7 mouse cellular contexts compared by ENCODE assay signal in the genomic region with DNA sequence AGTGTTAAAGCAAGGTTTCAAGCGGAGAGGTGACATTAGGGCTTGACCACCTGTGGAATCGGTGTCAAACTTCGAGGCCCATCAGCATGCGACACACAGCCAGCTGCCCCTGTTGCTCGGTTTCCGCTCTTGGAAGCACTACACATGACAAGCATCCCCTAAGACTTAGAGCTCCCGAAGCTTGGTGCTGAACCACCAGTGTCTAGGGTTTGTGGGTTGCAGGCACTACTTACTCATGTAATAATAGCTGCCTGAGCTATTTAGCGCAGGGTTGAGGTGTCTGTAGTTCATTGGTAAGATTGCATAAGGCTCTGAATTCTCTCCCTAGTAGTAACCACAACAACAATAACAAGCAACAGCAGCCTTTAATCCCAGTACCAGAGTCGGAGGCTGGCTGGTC. TPM values are rescaled to one million over a fixed set of nuclear protein-coding genes. Genes with fewer than 3 reads are reported as not detected.
A peak's percentile ranks its signal among the peaks of the same experiment; 100 is the strongest.
DNase-seq lines count a peak whose midpoint lies in the region; ATAC-seq and TF ChIP-seq lines count a peak whose summit lies in the region.

No protein-coding gene starts in this region.

- no peaks in the 10 kb centered on the region for H3K36me3 ChIP-seq in neural tube, embryonic 11.5 days (ENCODE audit: control insufficient read depth, insufficient read depth, low read length)
- no peaks in the 10 kb centered on the region for H3K36me3 ChIP-seq in hindbrain, embryonic 12.5 days
- H3K36me3 ChIP-seq in midbrain, embryonic 14.5 days (ENCODE audit: control insufficient read depth, insufficient read depth, low read length) = no peaks in the 10 kb centered on the region

- H3K4me1 ChIP-seq in neural tube, embryonic 11.5 days (ENCODE audit: control insufficient read depth, insufficient read depth, low read length) = 0 out of 2 replicates have a peak, but pooled peaks cover 7% of the 10 kb centered on the region
- H3K4me1 ChIP-seq in cortical plate, adult 2 months (ENCODE audit: control insufficient read depth, insufficient read depth, low read length) = peaks cover 3% of the 10 kb centered on the region
- H3K4me1 ChIP-seq in hindbrain, embryonic 12.5 days = peaks cover 10% of the 10 kb centered on the region
- peaks cover 10% of the 10 kb centered on the region for H3K4me1 ChIP-seq in midbrain, embryonic 14.5 days (ENCODE audit: control insufficient read depth, insufficient read depth, low read length)

- no peak for ATAC-seq in neural tube, embryonic 11.5 days (ENCODE audit: insufficient read depth, low FRiP score, low TSS enrichment)
- ATAC-seq in hindbrain, embryonic 12.5 days (ENCODE audit: low FRiP score) = no peak
- no peak for ATAC-seq in midbrain, embryonic 14.5 days (ENCODE audit: low FRiP score, low TSS enrichment)

- H3K27me3 ChIP-seq in neural tube, embryonic 11.5 days (ENCODE audit: control insufficient read depth, insufficient read depth, low read length) = no peaks in the 10 kb centered on the region
- peaks cover 3% of the 10 kb centered on the region; the same call in 1 of the 2 replicates for H3K27me3 ChIP-seq in hindbrain, embryonic 12.5 days
- no peaks in the 10 kb centered on the region for H3K27me3 ChIP-seq in midbrain, embryonic 14.5 days (ENCODE audit: control insufficient read depth, insufficient read depth, low read length)

- H3K9ac ChIP-seq in neural tube, embryonic 11.5 days (ENCODE audit: low read length) = peak overlapping the region; percentile 61; the same call in 1 of the 2 replicates
- H3K9ac ChIP-seq in hindbrain, embryonic 12.5 days = no peak overlapping the region
- H3K9ac ChIP-seq in midbrain, embryonic 14.5 days (replicated peaks; ENCODE audit: low read length) = no peak overlapping the region

- WGBS in neural tube, embryonic 11.5 days = 51% methylated on average over 9 of the region's 9 CpGs
- WGBS in hindbrain, embryonic 12.5 days = 46% methylated on average over 9 of the region's 9 CpGs
- 44% methylated on average over 9 of the region's 9 CpGs for WGBS in midbrain, embryonic 14.5 days

- no peak overlapping the region for H3K27ac ChIP-seq in neural tube, embryonic 11.5 days (ENCODE audit: low read depth, low read length)
- H3K27ac ChIP-seq in cortical plate, adult 2 months (ENCODE audit: insufficient read depth, low read length) = no peak overlapping the region
- no peak overlapping the region for H3K27ac ChIP-seq in hindbrain, embryonic 12.5 days
- H3K27ac ChIP-seq in midbrain, embryonic 14.5 days (replicated peaks; ENCODE audit: low read depth, low read length) = no peak overlapping the region

- no peaks in the 10 kb centered on the region for H3K9me3 ChIP-seq in neural tube, embryonic 11.5 days (ENCODE audit: control insufficient read depth, low read length)
- H3K9me3 ChIP-seq in hindbrain, embryonic 12.5 days (replicated peaks) = no peaks in the 10 kb centered on the region
- no peaks in the 10 kb centered on the region for H3K9me3 ChIP-seq in midbrain, embryonic 14.5 days (ENCODE audit: control insufficient read depth, low read length)

- H3K4me2 ChIP-seq in neural tube, embryonic 11.5 days (ENCODE audit: low read depth) = peak overlapping the region; percentile 72
- H3K4me2 ChIP-seq in hindbrain, embryonic 12.5 days (replicated peaks) = peak overlapping the region; percentile 87
- H3K4me2 ChIP-seq in midbrain, embryonic 14.5 days (ENCODE audit: low read length) = peak overlapping the region; percentile 71

- DNase-seq in neural tube, embryonic 11.5 days (ENCODE audit: low spot score) = no peak
- DNase-seq in neural tube, embryonic 10.5 days (ENCODE audit: extremely low spot score, low spot score) = no peak
- DNase-seq in midbrain, embryonic 14.5 days = no peak
- no peak for DNase-seq in layer of hippocampus, adult 18-20 months (ENCODE audit: low spot score in 2 of 2)
- DNase-seq in adrenal gland, postnatal 14 days = no peak

- no peak for TF ChIP-seq POLR2A in cortical plate, adult 2 months (IDR thresholded peaks at IDR 0.05; ENCODE audit: extremely low read depth, insufficient read depth, low read length)

- no peak for TF ChIP-seq CTCF in cortical plate, adult 2 months (IDR thresholded peaks at IDR 0.05; ENCODE audit: extremely low read depth, insufficient read depth, low read length)

- H3K4me3 ChIP-seq in neural tube, embryonic 11.5 days (ENCODE audit: low read depth, low read length) = peak overlapping the region; percentile 61
- H3K4me3 ChIP-seq in cortical plate, adult 2 months (ENCODE audit: insufficient read depth, low read length) = peak overlapping the region; percentile 80
- peak overlapping the region; percentile 87 for H3K4me3 ChIP-seq in hindbrain, embryonic 12.5 days
- peak overlapping the region; percentile 87; the same call in 1 of the 2 replicates for H3K4me3 ChIP-seq in midbrain, embryonic 14.5 days (replicated peaks; ENCODE audit: low read depth, low read length)

RNA-seq across cellular contexts. Expression of a gene that starts 1.2 kb away (rescaled TPM):
- 20.8 and 23.9 TPM in 2 replicates for polyA plus RNA-seq in neural tube, embryonic 11.5 days (2014; fragmentation: Nextera tagmentation; extraction: Ambion mirVana)
- polyA plus RNA-seq in cortical plate, adult 2 months (2012; rRNA removed) = 12.4 and 14.1 TPM in 2 replicates
- 19.9 and 23.3 TPM in 2 replicates for polyA plus RNA-seq in hindbrain, embryonic 12.5 days (2016; fragmentation: Nextera tagmentation; extraction: Ambion mirVana)
- 11.5 and 15.4 TPM in 2 replicates for polyA plus RNA-seq in midbrain, embryonic 14.5 days (2014; fragmentation: Nextera tagmentation; extraction: Ambion mirVana)
- 10 to 100 TPM; 26.4 to 29.5 TPM for total RNA-seq in layer of hippocampus, adult 18-20 months (2021)
- 23.9 and 26.2 TPM in 2 replicates for total RNA-seq in adrenal gland, postnatal 14 days (2021)
